Mouse (Mus musculus): ENCODE measurements around the gene Tekt4.

Tekt4 gene

DNA sequence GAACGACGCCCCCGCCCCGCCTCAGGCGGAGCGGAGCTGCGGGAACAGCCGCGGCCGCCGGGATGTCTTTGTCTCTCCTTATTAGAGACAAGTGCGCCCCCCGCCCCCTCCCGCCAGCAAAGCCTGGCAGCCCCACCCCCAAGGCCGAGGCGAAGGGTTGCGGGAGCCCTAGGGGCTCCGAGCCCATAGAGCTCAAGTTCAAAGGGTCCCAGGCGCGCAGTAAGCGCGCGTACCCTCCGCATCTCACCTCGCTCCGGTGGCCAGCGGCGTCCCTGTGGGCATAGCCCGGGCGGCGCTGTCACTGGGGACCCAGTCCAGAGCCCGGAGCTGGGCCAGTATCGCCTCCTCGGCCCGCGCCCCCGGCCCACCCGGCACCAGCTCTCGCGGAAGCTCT is 21.2 kb upstream of the Tekt4 start:
- DNase-seq = no peak

DNA sequence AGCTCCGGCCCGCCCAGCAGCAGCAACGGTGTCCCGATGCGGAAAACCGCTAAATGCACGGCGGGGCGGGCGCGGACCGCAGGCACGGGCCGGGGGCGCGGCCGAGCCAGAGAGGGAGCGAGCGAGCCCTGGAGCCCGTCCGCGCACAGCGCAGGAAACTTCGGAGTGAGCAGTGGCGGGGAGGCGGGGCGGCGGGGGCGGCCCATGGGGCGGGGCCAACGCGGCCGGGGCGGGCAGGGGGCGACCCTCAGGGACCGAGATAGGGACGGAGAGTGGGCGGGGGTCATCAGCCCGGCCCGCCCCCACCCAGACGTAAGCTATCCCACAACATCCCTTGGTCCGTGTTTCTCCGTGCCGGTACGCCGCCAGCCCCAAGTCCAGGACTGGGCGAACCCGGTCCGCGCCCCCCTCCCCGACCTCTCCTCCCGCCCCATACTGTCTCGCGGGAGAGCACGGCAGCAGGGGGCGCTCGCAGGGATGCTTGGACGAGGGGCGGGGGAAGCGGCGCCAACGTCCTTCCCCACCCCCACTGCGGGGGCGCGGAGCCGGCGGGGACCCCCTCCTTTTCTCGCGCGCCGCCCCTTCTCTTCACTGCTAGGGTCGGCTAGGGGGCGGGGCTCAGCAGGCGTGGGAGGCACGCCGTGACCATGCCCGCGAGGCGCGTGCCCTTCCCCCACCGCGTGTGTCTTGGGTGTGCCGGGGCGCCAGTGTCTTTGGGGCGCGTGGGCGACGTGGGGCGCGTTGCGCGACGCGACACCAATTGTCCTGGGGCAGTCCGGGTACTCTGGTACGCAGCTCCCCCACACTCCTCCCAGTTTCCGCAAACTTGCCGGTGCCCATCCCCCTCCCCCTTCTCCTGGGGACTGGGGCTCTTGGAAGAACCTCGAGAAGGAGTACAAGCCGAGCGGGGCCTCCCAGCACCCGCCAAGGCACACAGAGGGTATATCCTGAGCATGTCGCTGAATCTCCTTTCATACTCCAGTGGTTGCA is 20.5 kb upstream of the Tekt4 start, which contains the start of gene Cacna1h:
TSS of gene Cacna1h (minus strand) at position 167 of the 990 bp plus-strand sequence.
- peak; percentile 29 to 48 for DNase-seq

DNA sequence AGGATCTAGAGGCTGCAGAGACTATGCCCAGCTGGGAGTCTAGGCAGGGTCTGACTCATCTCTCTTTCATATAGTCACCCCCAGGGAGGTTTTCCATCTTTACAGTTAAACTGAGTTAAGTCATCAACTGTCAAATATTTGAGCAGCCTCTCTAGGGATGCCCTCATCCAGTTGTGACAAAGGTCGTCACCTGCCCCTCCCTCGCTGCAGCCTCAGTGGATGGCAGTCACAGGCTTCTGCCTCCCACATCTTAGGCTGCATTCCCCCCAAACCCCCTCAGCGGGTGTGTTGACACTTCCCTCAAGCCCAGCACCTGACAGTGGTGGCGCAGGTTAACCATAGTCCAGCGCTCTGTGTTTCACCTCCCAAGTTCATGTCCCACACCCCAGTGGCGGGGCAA is 13.0 kb upstream of the Tekt4 start:
- no peak for DNase-seq

DNA sequence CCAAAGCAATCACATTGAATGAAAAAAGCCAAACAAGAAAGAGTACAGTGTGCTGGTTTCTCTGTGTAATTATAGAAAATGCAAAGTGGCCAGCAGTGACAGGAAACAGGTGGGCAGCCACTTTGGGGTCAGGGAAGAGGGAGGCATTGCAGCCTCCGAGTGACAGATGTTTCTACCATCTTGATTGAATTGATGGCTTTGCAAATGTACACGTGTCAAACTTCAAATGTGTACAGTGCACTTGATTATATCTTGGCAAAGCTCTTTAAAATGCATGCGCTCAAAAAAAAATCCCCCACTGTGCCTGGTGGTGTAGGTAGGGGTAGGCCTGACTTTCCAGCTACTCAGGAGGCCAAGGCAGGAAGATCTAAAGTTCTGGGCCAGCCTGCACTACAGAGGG is 11.5 kb upstream of the Tekt4 start:
- no peak for DNase-seq

DNA sequence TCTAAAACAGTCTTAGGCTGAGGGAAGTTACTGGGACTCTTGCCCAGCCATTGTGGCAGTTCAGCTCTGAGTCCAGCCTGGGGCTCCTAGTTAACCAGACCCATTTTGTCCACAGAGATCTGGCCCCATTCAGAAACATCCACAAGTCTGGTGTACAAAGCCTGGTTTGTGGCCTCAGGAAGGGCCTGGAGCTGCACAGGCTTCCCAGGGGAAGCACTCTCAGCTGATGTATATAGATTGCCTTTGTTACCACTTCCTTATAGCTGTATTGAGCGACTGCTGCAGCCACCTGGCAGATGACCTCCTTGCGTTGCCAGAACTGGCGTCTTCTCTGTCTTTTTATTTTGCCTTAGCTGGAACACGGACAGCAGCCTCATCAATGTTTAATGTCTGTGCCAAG is 9.3 kb upstream of the Tekt4 start:
- no peak for DNase-seq

DNA sequence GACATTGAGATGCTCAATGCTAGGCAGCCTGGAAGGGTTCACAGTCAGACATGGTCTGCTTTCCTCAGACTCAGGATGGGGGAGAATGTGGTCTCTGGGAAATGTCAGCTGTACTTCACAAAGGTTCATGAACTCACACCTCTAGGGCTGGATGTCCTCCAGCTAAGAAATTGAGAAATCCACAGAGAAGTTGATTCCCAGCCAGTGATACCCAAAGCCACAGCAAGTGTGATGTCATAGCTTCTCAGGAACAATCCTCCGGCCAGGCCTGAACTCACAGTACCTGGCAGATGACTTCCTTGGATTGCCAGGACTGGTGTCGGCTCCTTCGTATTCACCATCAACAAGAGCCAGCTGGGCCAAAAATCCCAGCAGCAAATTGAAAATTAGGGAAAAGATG is 8.6 kb upstream of the Tekt4 start:
- DNase-seq = no peak

DNA sequence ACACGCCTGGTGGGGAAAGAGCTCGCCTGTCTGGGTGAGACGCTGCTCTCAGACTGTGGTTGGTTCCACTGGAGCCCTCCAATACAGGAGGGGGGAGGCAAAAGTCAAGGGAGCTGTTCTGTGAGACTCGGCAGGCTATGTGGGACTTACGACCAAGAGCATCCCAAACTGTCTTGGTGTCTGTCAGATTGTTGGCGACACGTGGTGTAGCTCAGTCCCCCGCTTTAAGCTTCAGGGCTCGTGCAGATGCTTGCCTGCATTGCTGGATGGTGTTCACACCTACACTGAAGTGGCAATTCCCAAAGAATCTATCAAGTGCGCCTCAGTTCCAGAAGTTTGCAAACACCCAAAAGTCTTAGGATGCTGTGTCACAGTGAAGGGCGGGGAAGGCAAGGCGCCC is 6.5 kb upstream of the Tekt4 start:
- DNase-seq = no peak

DNA sequence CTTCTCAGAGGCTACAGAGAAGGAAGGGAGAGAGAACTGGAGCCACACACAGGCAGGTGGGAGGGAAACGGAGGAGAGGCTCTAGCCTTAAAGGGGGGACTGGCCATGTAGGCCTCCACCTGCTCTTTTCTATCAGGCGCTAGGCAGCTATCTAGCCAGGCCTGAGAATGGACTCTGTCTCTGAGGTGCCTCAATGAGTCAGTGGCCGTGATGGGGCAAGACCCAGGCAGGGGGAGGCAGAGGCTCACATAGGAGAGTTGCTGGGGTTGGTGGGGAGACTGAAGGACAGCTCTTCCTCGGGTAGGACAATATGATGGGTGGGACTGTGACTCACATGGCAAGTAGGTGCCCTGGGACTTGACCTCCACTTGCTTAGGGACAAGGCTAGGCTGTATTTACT is 4.1 kb upstream of the Tekt4 start:
- no peak for DNase-seq

DNA sequence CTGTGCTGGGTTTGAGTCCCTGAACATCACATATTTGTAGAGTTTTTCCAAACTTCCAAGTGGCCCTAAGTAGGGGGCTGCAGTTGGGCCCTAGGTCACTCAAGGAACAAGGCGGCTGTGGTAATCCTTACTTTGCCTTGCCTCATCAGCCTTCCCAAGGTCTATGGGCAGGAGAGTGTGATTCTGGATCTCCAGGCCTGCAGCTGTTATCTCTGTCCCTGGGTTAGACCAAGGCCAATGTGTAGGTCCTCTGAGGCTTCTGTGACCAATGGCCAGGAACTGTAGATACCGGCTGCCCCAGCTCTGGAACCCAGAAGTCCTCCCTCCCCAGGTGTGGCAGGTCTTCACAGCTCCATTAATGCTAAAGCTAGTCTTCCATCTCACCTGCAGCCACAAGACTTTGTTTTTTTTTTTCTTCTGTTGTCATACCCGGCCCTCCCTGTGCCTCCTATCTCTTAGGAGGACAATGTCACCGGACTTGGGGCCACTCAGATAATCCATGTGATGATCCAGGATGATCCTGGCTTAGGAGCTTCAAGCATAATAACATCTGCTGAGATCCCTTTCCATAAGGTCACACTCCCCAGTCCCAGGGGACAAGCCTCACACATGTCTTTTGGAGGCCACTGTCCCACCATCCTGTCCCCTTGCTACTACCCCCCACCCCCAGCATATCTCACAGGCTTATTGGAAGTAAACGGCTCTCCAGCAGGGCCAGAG is 2.0 kb upstream of the Tekt4 start:
- DNase-seq = no peak

DNA sequence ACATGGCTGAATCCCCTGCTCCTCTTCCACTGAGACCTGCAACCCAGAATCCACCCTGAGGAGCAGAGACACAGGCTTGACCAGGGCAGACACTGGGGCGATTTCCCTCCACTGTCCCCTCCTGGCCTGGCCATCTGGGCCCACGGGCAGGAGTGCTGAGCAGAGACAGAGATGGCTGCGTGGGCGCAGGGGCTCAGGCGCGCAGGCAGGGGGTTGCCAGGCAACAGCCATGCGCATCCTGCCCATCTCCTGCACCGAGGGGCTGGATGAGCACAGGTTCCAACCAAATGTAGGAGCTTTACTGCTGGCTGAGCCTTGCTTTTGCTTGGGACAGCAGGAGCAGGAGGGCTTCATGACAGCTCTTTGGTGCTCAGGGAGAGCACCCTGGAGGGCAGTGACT is 2.1 kb downstream of the Tekt4 start:
- no peak for DNase-seq

DNA sequence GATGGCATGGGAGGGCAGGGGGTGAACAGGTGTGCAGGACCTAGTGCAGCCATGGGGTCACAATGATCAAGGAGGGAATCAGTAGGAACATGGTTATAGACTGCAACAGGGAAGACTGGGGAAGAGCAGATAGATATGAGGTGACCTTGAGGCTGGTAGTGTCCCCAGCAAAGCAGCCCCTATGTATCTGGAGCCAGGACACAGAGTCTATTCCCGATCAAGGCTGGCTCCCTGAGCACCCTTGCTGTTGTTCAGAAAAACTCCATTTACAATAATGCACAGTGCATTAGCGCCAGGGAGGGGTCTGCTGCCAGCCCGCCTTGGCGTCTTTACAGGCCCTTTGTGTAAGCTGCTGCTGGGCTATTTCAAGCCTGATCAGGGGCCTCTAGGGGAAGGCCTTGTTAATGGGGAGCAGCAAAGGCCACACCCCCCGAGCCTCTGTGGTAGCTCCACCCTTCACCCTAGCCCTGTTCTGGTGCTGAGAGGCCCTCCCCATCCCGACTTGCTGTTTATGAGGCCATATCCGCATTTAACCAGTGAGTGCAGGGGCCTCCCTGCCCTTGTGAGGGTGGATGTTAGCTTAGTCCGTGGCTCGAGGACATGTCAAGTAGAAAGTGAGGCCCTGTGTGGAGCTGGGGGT is 7.9 kb downstream of the Tekt4 start:
- peak in 1 of 2 experiments; percentile 8 for DNase-seq

DNA sequence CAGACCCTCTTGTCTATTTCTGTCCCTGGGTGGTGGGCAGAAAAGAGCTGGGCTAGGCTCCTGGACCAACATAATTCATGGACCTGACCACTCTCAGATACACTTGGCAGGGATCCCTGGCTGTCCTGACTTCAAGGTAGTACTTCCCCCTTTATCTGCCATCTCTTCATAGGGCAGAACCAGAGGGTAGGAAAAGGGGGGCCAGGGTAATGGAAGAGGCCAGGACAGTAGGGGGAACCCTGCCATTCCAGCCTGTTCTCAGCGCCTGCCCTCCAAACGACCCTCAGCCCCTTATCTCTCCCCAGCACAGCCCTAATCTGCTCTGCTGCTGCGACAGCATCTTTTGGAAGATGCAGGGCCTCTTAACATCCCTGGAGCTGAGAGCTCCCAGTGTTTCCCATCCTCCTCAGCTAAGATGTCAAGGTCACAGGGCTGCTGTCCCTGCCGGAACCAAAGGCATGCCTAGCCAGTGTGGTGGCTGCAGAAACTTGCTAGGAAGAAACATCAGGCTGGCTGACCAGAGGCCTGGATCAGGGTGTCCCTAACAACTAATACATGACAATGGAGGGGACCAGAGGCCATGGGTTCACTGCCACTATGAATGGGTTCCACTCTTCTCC is 9.0 kb downstream of the Tekt4 start:
- no peak for DNase-seq

DNA sequence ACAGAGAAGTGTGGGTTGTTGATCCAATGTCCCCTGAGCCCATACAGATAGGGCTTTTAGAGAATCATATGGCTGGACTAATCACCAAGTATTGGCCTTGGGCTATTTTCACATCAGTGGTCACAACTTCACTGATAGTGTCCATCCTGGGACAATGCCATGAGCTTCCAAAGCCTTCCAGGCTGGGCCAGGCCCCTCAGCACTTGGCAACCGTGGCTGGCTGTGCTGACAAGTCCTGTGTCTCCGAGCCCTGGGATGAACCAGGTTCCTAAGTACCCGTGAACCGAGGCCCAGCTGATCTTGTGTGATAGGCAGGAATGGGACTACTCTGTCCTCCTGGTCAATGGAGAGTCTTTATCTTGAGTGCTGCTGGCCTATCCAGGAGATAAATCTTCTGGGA is 9.7 kb downstream of the Tekt4 start:
- no peak for DNase-seq

DNA sequence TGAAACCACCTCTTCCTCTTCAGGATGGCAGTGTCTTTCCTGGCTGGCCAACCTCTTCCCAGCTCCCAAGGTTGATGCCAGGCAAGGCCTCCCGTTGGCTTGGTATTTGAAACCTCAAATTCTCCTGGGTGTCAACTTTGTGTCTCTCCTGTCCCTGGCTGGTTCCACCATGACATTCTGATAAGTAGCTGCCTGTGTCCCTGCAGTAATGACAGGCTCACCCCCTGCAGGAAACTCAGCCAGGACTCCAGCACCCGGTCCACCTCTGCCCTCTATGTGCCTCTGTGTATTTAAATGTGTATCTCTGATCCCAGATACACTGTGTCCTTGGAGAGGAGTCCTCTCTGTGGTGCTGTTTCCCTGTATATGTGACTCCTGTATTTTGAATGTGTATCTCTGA is 11.8 kb downstream of the Tekt4 start:
- no peak for DNase-seq

DNA sequence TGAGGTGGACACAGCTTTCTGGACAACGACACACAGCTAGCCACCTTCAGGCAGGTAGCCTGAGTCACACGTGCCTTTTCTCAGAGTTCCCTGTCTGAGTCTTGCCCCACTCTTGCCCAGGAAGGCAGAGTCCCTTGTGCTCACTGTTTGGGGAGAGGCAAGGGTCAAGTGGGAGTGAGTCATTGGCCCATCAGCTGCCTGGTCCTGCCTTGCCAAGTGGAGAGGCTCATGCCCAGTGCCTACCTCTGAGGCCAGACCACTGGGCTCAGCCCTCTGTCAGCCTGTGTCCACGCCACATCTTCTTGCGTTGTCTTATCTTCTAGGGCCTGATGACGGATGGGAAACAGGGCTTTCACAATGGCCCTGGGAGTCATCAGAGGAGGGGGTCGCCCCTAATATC is 13.4 kb downstream of the Tekt4 start:
- DNase-seq = no peak

DNA sequence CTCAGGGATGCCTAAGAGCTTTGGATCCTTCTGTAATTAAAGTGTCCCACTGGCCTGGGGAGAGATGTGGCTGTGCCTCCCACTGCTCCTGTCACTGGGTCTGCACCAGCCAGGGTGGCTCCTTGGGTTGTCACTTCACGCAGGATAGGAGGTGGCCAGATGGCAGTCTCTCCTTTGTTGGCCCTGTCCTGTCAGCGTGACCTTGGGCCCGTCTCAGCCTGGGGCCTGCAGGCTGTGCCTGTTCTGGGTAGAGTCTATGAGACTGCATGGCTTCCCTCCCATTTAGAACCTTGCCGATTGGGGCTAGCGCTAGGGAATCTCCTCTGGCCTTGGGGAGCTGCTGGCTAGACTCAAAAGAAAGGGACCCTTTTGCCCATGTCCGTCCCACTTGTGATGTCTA is 13.9 kb downstream of the Tekt4 start:
- no peak for DNase-seq

DNA sequence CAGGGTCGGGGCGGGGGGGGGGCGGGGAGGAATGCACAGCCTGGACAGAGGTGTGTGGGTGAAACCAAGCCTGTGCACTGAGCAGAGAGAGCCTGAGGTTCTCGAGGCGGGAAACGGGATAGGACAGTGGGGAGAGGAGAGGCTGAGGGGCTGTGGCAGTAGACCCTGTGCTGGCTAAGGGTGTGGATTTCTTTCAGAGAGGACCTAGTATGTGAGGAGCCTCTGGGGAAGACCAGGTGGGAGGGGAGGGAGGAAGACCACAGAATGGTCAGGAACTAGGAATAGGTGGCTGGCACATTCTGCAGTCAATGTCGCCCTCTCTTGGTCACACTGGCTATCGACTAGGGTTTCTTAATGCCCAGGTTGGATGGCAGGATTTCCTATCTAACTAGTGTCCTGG is 15.4 kb downstream of the Tekt4 start:
- peak; percentile 50 to 74 for DNase-seq

DNA sequence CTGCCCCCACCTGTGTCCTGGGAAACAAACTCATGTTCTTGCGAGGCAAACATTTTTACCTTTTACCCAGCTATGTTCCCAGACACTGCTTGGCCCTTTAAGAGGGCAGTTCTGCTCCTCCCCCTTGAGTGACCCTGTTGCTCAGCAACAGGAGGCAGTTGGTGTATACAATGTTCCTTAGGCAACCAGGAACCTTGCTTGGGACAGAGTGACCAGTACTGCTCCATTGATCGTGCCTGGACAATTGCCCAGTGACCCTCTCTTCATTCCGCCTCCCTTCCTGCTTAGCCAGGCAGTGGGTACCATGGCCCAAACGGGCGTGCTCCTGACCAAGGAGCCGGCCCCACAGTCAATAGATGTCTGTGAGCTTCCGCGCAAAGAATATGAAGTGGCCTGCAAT is 17.0 kb downstream of the Tekt4 start:
- DNase-seq = peak; percentile 37 to 72

DNA sequence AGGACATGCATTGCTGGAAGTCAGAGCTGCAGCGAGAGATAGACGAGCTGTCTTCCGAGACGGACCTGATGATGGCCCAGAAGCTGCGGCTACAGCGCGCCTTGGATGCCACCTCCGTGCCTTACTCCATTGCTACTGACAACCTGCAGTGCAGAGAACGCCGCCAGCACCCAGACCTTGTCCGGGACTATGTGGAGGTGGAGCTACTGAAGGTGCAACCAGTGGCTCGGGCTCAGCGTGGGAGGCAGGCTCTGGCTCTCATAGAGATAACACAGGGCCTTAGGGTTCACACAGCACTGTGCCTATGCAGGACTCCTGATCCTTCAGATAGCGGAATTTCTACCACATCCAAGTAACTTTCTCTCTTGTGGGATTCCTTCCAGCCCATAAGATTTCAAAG is 17.6 kb downstream of the Tekt4 start:
- no peak for DNase-seq

DNA sequence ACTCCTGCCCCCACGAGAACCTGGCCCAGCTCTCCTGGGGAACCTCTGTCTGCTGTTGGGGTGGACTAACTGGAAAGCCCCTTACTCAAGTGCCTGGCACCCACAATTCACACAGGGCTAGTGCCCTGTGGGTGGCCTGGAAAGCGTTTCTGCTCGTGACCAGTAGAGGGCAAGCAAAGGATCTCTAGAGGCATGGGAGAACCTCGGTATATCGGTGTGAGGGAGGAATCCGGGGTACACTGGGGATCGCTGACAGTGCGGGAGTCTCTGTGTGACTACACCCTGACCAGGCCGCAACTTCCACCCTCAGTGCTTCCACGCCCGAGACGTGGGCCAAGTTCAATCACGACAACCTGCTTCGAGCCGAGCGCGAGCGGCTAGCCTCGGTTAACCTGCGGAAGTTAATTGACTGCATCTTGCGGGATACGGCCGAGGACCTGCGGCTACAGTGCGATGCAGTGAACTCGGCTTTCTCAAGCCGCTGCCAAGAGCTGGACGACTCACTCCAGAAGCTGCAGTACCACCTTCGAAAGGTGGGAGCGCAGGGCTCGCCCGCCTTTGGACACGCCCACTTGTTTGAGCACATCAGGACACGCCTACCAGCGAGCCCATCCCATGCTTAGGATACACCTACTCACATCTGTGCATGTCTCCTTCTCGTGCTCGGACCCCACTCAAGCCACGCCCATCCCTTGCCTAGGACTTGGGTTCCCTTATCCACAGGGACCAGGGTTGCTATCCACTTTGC is 20.1 kb downstream of the Tekt4 start:
- DNase-seq = peak; percentile 70 to 79

DNA sequence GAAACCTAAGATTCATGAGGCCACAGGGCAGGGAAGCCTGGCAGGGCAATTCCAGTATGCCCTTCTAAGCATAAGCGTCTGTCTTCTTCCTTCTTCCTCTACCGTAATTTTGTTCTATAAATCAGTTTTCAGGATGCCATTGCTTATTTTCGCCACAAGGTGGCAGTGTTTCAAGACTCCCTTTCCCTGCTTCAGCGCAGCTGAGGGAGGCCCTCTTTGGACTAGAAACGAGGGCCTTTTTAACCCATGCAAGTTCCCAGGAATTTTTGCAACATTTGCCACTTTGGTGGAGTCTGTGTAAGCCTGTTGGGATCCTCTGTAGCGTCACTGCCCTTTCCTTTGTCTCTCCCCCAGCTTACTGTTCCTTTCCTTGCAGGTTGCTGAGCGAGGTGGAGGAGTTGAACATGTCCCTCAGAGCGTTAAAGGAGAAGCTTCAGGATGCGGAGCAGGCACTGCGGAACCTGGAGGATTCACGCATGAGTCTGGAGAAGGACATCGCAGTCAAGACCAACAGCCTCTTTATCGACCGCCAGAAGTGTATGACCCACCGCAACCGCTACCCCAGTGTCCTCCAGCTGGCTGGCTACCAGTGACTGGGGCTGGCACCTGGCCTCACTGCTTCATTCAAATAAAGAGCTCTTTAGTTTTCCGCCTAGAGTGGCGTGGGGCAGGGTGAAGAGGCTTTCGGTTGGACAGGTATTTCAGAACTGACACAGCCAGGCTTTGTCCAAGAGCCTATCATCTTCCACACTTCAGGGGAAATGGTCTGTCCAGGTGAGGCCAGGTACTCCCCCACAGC is 21.7 kb downstream of the Tekt4 start:
- DNase-seq = peak in 1 of 2 experiments; percentile 62

Measured in kidney, postnatal 25 days (tissue).